Mouse (Mus musculus) E14TG2a.4 (cell line): ENCODE measurements around the gene Rmnd5b.

Source experiments
- CTCF ChIP-seq: conservative IDR thresholded peaks from 2 replicates; pipeline ENCODE4 v1.5.1; 2014; ENCODE audit warnings: low read length
- NANOG ChIP-seq: IDR thresholded peaks from 2 replicates; pipeline ENCODE4 v1.6.1; 2014; ENCODE audit warnings: borderline replicate concordance, low read length, mixed read lengths
- POU5F1 ChIP-seq: IDR thresholded peaks from 2 replicates; pipeline ENCODE4 v1.6.1; 2014; ENCODE audit warnings: low read length, borderline replicate concordance

- TF ChIP-seq CTCF = no peak
- TF ChIP-seq POU5F1 = no peak
- TF ChIP-seq NANOG = no peak
Measured at GRCm38 (mm10) chr11:51622971-51623491, 12.7 kb downstream of the Rmnd5b start.
